Mouse (Mus musculus): ENCODE results near the gene Mast3.

Mast3 gene

DNA sequence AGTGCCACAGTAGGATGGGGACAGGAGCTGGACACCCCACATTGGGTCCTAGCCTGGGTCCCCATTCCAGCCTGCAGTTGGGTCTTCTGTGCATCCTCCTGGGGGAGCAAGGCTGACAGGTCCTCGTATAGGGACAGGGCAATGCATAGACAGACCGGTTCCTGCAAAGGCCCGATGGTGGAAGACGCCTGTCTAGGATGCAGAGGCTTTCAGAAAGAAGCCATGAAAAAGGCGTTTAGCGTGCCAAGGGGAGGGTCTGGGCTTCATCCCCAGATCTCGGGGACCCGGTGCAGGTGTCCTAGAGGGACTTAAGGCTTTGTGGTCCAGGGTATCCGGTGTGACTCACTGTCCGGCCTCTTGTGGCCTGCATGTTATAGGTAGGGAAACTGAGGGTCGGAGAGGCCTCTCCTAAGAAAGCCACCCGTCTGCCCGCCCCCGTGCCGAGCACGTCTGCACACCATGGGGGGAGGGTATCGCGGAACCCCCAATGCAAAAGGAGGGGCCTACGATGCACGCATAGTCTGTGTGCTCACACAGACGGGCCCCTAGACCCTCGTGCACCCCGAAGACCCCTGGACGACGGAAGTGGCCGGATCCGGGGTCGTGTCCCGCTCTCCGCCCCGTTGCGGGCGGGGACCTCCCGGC, 28.9 kb downstream of the Mast3 start:
- DNase-seq (ENCODE audit: low spot score) = no peak

GRCm38 (mm10) chr8:70775227-70775626, 29.6 kb downstream of the Mast3 start:
- no peak for DNase-seq (ENCODE audit: low spot score)

DNA sequence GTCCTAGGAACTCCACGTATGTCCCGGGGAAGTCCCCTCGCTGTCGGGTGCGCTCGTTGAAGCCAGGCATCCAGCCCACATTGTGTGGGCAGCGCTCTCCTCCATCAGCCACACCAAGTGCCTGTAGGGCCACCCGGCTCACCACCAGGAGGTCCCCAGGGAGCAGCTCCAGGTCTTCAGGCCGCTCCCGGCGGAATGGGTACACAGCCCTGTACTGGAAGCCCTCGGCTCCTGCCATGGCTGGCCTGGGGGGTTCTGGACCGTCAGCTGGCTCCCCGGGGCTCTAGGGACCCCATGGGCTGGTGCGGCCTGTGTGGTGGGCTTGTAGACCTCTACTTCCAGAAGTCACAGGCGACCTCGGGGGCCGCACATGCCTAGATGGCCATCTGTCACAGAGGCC, 30.1 kb downstream of the Mast3 start:
- no peak for DNase-seq (ENCODE audit: low spot score)

DNA sequence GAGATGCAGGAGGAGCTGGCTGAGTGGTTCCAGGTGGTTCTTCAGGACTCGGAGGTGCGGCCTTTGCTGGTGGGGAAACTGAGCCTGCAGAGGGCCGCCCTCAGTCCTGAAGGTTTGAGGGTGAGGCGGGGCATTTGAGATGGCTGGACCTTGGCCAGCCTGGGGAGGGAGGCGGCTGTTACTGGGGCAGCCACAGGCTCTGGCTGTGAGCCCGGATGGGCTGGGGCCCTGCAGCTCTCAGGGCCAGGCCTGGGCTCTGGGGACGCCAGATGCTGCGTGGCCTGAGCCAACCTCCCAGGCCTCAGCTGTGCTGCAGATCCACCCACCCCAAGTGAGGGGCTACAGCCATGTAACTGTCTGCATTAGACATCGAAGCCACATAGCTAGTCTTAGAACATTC, 31.0 kb downstream of the Mast3 start:
- DNase-seq (ENCODE audit: low spot score) = no peak

- no peak for DNase-seq (ENCODE audit: low spot score)
Measured at GRCm38 (mm10) chr8:70773410-70773809, 31.4 kb downstream of the Mast3 start.

DNA sequence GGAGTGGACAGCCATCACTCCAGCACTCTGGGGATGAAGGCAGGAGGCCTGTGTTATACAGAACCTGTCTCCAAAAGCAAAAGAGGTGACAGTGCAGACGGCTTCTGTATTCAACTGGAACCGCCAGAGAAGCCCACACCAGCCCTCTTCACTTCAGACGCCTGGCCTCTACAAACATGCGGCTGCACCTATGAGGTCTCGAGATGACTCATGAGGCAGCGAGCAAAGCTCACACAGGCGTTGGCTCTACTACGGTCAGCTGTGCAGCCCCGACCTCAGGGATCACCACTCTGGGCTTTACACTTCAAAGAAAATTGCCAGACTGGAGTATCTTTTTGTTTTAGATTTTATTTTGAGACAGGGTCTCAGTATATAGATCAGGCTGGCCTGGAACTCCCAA, 32.0 kb downstream of the Mast3 start:
- no peak for DNase-seq (ENCODE audit: low spot score)

DNA sequence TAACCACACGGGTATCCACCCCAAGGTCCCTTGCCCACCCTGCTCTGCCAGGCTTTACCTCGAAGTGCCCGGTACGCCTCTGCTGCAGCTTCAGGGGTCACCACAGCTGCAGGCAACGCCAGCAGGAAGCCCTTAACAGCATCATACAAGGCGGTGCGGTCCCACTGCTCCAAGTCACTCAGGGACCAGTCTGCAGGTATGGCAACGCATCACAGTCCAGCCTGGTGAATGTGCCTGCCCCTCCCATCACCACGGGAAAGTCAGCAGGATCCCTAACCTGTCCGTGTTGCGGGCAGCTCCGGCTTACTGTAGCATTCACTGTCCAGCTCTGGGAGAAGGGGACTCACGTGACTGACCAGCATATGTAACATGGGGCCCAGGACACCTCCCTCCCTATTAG, 32.8 kb downstream of the Mast3 start:
- DNase-seq (ENCODE audit: low spot score) = no peak

DNA sequence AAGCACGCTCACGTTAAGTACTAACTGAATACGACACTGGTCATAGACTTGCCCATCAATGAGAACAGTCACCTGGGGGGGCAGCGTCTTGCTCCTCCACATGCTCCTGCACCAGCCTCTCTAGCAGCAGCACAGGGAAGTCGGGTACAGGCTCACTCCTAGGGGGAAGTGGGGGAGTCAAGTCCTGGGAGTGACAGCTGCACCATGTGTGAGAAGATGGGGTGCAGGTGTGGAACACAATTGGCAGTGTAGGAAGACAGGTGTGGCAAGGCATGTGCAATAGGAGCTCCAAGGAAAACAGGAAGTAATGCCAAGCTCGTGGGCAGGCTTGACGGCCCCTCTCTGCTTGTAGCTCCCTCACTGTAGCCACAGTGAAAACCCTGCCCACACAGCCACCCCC, 33.6 kb downstream of the Mast3 start:
- DNase-seq (ENCODE audit: low spot score) = no peak

DNA sequence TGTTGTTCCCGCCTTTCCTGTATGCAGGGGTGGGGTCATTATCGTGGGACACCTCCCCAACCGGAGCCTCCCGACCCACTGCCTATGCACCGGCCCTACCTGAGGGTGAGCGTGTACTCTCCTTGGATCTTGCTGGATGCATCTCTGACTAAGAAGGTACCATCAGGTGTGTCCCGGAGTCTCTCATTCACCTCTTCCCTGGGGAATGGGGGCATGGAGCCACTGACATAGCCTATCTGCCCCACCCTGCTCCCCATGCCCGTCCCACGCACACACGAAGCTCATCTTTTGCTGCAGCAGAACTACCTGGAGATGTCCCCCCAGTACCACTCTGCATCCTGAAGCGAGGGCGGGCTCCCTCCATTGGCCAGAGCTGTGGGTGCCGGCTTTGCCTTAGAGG, 34.1 kb downstream of the Mast3 start:
- DNase-seq (ENCODE audit: low spot score) = no peak

- no peak for DNase-seq (ENCODE audit: low spot score)
Measured at GRCm38 (mm10) chr8:70769858-70770257, 35.0 kb downstream of the Mast3 start.

DNA sequence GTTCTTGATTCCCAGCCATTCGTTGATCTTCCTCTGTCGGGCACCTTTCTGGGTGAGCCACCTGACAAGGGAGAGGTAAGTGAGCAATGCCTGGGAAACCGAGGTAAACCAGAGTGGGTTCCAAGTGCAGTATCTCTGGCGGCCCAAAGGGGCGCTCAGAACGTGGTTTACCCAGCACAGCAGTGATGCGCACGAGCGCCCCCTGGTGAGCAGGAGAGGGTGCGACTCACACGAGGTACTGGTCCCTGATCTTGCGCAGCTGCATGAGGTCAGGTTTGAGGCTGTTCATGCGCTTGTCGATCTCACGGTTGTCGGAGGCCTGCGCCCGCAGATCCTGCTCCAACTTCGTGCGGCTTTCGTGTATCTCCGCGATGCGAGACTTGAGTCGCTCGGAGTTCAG, 35.5 kb downstream of the Mast3 start:
- DNase-seq (ENCODE audit: low spot score) = peak; percentile 95

DNA sequence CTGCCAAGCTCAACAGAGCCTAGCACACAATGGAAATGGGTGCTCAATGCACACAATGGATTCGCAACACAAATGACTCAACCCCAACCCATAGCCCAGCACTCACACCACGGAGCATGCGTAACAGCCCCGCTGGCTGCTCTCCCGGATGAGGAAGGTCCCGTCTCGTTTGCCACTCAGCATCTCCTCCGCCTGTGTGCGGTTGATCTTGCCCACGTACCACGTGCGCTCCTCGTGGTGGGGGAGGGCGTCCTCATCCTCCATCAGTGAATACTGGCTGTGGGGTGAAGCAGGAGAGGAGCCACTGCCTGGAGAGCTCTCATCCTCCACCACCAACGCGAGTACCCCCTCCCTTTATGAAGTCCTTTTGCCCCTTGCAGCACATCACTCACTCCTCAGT, 35.9 kb downstream of the Mast3 start:
- no peak for DNase-seq (ENCODE audit: low spot score)

GRCm38 (mm10) chr8:70768231-70768776, 36.5 kb downstream of the Mast3 start:
- no peak for DNase-seq (ENCODE audit: low spot score)

- no peak for DNase-seq (ENCODE audit: low spot score)
Measured at GRCm38 (mm10) chr8:70767503-70767902, 37.4 kb downstream of the Mast3 start.

DNA sequence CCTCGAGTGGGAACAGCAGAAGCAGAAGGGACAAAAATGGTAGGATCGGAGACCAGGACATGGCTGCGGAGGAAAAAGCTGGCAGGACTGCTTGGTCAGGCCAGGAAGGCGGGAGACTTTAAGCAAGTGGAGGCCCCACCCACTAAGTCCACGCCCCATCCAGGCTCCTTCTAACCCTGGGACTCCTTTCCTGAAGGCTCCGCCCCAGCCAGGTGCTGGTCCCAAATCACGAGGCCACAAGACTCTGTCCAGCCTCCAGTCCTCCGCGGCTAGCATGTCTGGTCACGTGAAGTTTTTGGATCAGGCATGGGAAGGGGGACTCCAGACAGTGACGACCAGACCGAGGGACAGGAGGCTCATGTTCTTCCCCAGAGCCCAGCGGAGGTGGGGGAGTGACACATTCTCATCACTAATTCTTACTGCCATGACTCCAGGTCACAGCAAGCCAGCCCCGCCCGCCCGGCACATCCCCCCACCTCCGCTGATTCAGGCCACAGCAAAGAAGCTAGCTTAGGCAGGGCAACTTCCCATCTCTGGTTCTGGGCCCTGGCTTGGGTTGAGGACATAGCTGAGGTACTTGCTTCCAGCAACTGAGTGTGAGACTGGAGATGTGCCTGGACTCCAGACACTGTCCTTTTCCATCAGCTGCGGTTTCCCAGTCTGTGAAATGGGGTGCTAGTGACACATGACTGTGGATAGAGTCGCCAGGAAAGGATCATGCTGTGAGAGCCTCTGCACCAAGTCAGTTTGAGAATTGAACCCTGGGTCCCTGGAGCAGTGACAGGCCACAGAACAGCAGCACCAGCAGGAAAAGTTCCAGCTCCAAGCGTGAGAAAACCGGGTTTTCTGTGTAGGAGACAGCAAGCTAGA, 38.0 kb downstream of the Mast3 start:
- no peak for DNase-seq (ENCODE audit: low spot score)

DNA sequence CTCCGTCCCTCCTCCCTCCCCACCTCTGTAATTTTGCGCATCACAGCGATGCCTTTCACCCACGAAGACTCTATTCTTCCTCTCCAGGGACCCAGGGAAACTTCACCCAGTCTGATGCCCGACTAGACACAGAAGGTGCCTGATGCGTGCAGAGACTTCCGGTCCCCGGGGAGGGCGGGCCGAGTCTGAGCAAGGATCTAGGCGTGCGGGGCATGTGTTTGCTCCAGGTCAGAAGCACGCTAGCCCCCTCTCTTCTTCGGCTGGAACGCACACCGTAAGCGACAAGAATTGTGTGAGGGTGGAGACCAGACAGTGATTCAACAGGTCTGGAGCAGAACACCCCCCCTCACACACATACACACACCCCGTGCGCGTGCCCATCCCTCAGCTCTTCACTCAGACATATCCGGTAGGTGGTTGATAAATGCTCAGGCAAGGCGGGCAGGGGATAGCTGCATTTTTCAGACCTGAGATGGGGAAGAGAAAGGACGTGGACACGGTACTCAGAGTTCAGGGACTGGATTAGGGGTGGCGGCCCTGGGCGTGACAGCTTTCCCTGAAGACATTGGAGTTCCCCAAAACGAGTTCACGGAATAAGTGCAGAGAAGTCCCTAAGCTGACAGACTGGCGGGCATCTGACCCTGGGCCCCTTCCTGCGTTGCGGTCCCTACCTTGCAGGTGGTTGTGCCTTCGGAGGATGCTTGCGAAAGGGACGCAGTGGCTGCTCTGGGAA, 38.9 kb downstream of the Mast3 start:
- DNase-seq (ENCODE audit: low spot score) = peak; percentile 78

- no peak for DNase-seq (ENCODE audit: low spot score)
Measured at GRCm38 (mm10) chr8:70765329-70765728, 39.5 kb downstream of the Mast3 start.

- no peak for DNase-seq (ENCODE audit: low spot score)
Measured at GRCm38 (mm10) chr8:70764676-70765075, 40.2 kb downstream of the Mast3 start.

DNA sequence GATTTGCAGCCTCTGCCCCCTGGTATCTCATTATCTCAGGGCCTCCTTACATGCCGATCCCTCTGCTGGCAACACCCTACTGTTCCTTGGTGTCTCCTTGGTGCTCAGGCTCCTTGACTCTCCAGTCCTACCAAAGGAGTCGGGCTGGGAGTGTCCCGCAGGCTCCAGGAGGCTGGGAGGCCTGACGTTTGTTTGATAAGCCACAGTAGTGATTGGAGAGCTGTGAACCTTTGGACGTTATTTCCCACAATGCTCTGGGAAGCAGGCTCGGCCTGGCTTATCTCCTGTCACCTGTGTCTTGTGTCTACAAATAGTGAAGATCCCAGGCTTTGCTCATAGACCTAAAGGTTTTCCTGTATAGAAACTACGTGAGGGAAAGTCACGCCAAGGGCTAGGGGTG, 40.8 kb downstream of the Mast3 start:
- no peak for DNase-seq (ENCODE audit: low spot score)

DNA sequence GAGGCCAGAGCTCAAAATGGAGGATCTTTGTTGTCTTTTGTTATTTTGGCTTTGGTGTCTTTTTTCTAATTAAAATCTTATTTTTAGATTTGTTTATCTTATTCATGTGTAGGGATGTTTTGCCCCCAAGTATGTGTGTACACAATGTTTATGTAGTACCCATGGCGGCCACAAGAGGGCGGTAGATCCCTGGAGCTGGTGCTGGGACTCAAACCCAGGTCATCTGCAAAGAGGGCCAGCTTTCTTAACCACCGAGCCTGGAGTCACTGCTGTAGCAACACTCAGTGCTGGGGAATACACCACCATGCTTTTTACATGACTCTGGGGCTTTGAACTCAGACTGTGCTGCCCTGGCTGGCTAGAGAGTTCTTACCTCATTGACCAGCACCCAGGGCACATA, 41.5 kb downstream of the Mast3 start:
- DNase-seq (ENCODE audit: low spot score) = peak; percentile 50

- DNase-seq (ENCODE audit: low spot score) = no peak
Measured at GRCm38 (mm10) chr8:70762118-70762517, 42.7 kb downstream of the Mast3 start.

DNA sequence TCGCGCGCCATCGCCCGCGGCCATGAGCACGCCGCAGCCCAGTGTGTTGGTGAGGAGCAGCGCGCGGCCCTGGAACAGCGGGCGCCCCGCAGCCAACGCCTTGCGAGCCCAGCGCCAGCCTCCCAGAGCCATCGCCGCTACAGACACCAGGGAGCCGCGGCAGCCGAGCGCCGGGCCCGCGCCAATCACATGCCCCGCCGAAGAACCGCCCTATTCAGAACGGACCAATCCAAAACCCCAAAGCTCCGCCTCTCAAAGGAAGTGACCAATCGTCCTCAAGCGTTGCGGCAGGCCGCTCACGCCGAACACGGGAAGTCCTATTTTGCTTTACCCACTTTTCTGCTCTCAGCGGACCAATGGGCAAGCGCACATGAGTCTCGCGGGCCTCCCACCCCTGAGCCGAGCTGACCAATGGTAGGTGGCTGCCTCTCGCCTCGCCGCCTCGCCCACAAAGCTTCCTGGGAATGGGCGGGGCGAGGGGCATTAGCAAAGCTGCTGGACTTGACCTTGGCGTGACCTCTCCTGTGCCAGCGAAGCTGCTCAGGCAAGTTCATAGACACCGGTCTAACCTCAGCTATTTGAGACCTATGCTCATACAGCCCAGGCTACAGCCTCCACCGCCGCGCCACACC, 44.0 kb downstream of the Mast3 start, which contains the start of gene Mpv17l2:
Gene Mpv17l2 (minus strand): TSS at position 172 of the 632 bp plus-strand sequence.
- DNase-seq (ENCODE audit: low spot score) = peak; percentile 97
